Mouse (Mus musculus) liver, embryonic 14 days (tissue): ENCODE data around the gene Wwp2. TPM values are rescaled to one million over a fixed set of nuclear protein-coding genes. Genes with fewer than 3 reads are reported as not detected.

Source experiments
- polyA plus RNA-seq: library from polyadenylated mRNA; depleted of rRNA; stranded (reverse); fragments of >200 nt; gene quantifications from 2 replicates; pipeline ENCODE4 v1.2.3, GENCODE M21; 2012; rRNA removed

Wwp2 gene
- polyA plus RNA-seq = 13.0 and 14.6 TPM in 2 replicates

DNA sequence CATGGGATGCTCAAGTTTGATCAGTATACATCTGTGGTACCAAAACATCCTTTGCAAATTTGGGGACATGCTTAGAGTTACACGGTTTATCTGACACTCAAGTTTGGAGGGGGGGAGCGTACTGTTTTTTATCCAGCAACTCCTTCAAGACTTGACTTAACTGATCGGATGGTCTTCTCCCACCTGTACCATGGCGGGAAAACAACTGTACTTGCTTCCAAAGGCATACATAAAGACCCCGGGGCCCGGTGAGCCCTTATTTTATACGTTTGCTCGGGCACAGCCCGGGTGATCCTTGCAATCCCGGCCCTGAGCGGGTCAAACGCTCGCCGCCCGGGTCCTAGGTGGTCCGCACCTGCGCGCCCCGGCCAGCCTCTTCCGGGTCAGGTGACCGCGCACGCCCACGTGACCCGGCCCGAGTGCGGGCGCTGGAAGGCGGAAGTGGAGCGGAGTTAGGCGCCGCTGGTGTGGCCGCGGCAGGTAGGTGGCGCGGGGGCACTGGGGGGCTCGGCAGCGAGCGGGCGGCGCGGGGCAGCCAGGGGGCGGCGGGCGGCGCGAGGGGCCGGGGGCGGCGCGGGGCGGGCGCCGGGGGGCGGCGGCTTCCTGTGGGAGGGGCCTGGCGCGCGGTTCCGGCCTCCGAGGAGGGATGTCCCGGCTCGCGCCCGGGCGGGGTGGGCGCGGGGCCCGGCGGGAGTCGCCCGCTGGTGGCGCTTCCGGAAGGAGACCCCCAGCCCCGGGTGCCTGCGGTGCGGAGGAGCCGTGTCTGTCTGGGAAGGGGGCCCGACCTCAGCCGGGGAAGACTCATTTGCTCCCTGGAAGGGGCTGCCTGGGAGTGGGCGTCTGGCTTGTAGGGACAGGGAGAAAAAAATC lies at the start of gene Wwp2:
Wwp2 (plus strand) TSS at position 404 of the 870 bp plus-strand sequence.

DNA sequence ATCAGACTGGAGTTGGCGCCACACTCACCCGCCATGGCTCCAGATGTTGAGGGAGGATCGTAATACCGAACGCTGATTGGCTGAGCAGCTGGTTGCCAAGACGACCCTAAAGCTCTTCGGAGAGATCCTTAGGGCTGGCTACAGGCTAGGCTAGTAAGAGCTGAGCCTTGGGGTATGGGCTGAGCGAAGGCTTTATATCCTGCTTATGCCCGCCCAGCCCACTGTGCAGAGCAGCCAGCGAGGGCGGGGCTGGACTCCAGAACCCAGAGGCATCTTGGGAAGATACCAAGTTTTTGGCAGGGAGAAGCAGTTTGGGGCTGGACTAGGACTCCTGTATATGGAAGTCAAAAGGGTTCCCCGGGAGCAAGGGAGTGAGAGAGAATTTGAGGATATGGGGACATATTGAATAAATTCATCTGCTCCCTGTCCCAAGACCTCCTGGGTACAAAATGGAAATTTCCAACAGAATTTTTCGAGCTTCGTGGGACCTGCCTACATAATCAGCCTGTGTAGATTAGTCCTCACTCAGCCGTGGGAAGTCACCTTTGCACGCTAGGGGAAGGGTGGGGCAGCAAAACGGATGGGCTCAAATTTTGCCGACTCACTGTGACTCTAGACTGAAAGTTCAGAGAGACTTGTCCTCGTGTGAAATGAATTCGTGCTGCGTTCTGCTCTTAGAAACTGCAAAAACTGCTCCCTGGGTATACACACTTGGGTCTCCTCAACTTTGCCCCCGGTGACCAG lies 33.0 kb upstream of the Wwp2 start, which contains the start of gene Nqo1:
Nqo1 (minus strand) TSS at position 169 of the 744 bp plus-strand sequence.

DNA sequence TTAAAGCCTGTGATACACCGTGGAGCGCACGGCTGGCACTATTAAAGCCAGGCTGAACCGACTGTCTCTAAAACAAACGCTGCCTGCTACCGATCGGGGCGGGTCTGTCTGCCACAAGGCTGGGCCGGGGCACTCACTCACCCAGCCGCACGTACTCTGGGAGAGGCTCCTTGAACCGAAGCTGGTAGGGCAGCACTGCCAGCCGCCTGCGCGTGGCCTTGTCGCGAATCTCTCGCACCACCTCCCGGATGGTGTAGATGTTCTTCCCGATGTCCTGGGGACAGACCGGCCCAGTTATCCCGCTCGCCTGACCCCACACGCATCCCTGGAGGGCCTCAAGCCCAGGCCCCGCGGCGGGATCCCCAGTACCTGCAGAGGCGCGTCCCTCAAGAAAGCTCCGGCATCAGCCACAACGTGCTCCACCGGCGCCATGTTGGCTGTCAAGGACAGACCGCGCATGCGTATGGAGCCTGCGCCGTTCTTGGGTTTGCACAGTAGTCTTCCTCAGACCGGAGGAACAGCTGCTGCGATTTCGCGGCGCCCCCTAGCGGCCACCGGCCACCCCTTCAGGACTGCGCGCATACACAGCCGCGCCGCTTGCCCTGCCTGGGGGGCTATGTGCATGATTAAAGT lies 11.5 kb upstream of the Wwp2 start, which contains the start of gene Nob1:
Nob1 (minus strand) TSS at position 455 of the 633 bp plus-strand sequence.

DNA sequence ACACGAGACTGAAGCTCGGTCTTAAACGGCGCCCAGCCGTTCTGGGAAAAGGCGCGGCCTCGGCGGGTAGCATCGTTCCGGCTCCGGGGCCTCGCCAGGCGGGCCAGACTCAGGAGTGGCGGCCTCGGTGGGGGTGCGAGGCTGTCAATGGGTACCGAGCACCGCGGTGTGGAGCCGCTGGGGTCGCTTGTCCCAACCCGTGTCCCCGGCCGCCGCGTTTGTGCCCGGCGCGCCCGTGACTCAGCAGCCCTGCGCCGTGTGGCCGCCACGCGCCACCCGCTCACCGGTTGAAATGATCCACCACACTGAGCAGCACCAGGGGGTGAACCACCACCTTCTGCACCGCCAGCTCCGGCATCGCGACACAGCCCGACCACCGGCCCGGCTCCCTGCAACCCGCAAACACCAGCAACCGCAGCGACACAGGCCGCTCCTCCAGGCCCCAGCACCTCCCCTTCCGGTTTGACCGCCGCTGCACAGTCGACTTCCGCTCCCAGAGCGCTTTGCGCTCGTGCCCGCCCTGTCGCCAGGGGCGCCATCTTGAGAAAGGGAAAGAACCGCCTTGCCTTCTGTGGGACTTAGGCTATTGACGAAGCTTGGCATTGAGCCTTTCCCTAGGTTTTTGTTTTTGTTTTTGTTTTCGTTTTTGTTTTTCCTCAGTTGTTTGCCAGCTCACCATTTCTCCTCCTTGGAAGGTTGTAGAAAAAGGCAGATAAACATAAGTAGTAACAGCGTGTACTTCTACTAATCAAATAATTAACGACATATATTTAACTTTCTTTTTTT lies 152.0 kb downstream of the Wwp2 start, which contains the start of gene Psmd7:
Psmd7 (minus strand) TSS at position 470 of the 786 bp plus-strand sequence.

Other genes with a start within 250 kb of the Wwp2 start
- 4.6 and 5.1 TPM in 2 replicates for gene Nfat5, start 142.9 kb upstream of the Wwp2 start, polyA plus RNA-seq
- 7.7 and 8.2 TPM in 2 replicates for gene Nqo1, start 33.2 kb upstream of the Wwp2 start, polyA plus RNA-seq
- gene Nob1, start 11.3 kb upstream of the Wwp2 start, polyA plus RNA-seq = 31.1 and 33.7 TPM in 2 replicates
- gene Psmd7, start 152.1 kb downstream of the Wwp2 start, polyA plus RNA-seq = 83.8 and 89.1 TPM in 2 replicates